Mouse (Mus musculus) G1E (cell line): ENCODE results near the gene Hoxb1. TPM values are rescaled to one million over a fixed set of nuclear protein-coding genes. Genes with fewer than 3 reads are reported as not detected.

Source experiments
- ATAC-seq: 2 replicates; pipeline ENCODE4 v1.8.0; 2016; ENCODE audit warnings: mild to moderate bottlenecking; ENCODE audit not compliant: insufficient number of reproducible peaks, poor library complexity, low FRiP score, severe bottlenecking; ENCODE audit errors: extremely low read depth
- DNase-seq: peaks from one replicate; pipeline ENCODE4 v3.0.0; 2012; ENCODE audit warnings: low spot score
- H3K27me3 ChIP-seq: 2 replicates; pipeline ENCODE4 v1.6.1; 2012; ENCODE audit warnings: mild to moderate bottlenecking, low read length, inconsistent platforms; ENCODE audit not compliant: insufficient read depth
- H3K36me3 ChIP-seq: replicated peaks from 2 replicates; pipeline ENCODE3; 2012; ENCODE audit warnings: mild to moderate bottlenecking, inconsistent platforms
- H3K4me1 ChIP-seq: 2 replicates; pipeline ENCODE4 v1.6.1; 2012; ENCODE audit warnings: low read depth, low read length, inconsistent platforms, mixed read lengths; ENCODE audit not compliant: insufficient read depth
- H3K4me3 ChIP-seq: 2 replicates; pipeline ENCODE4 v1.5.1; 2012; ENCODE audit warnings: low read depth, mild to moderate bottlenecking, inconsistent platforms, low read length, moderate library complexity, mixed read lengths
- H3K9me3 ChIP-seq: replicated peaks from 2 replicates; pipeline ENCODE4 v1.6.1; 2012; ENCODE audit warnings: inconsistent platforms
- CTCF ChIP-seq: IDR thresholded peaks from 2 replicates; pipeline ENCODE4 v1.5.1; 2012; ENCODE audit warnings: low read depth, low read length, inconsistent platforms, mixed read lengths
- GATA1 ChIP-seq: IDR thresholded peaks from 2 replicates; pipeline ENCODE4 v1.6.1; 2012; ENCODE audit warnings: borderline replicate concordance, low read length, inconsistent platforms, mixed read lengths
- GATA2 ChIP-seq: IDR thresholded peaks from 2 replicates; pipeline ENCODE4 v1.6.1; 2012; ENCODE audit warnings: low read depth, low read length, inconsistent platforms, borderline replicate concordance
- POLR2AphosphoS5 ChIP-seq: IDR thresholded peaks from 2 replicates; pipeline ENCODE4 v1.6.1; 2012; ENCODE audit warnings: low read depth, low read length, inconsistent platforms; ENCODE audit not compliant: insufficient replicate concordance
- TAL1 ChIP-seq: conservative IDR thresholded peaks from 2 replicates; pipeline ENCODE4 v1.6.1; 2012; ENCODE audit warnings: low read depth, low read length, inconsistent platforms, mixed read lengths
- polyA plus RNA-seq: library from polyadenylated mRNA; stranded (reverse); fragments of >175 nt; gene quantifications from 2 replicates; pipeline ENCODE4 v1.2.3, GENCODE M21; 2012
- total RNA-seq, 2 experiments: library from RNA; stranded (forward) in 1 of 2; stranded (reverse) in 1 of 2; fragments of 200-1000 nt in 1 of 2; fragments of >200 nt in 1 of 2; fragmentation: Nextera tagmentation in 1 of 2; gene quantifications; 2 replicates each; pipeline ENCODE4 v1.2.3; 2014 to 2017

Gene Hoxb1
- total and polyA plus RNA-seq, 3 experiments, result 0.11 TPM; not detected in 2

- TF ChIP-seq GATA1 (no peak), GATA2 (no peak), POLR2AphosphoS5 (no peak), CTCF (no peak), TAL1 (no peak)
- Histone ChIP-seq H3K27me3 (peaks cover 54% of the 10 kb centered on the region), H3K36me3 (no peaks in the 10 kb centered on the region), H3K9me3 (no peaks in the 10 kb centered on the region), H3K4me1 (no peaks in the 10 kb centered on the region; the same call in 1 of the 2 replicates), H3K4me3 (no peak overlapping the region)
- DNase-seq, result no peak
- no peak for ATAC-seq
Observed at GRCm38 (mm10) chr11:96348988-96349387, 16.6 kb upstream of the Hoxb1 start.

GRCm38 (mm10) chr11:96349491-96350340 lies 15.8 kb upstream of the Hoxb1 start:
- DNase-seq (no peak), ATAC-seq (no peak)
- no peaks in the 10 kb centered on the region for H3K9me3 ChIP-seq
- H3K4me1 ChIP-seq, result no peaks in the 10 kb centered on the region; the same call in 1 of the 2 replicates
- TF ChIP-seq CTCF (no peak), POLR2AphosphoS5 (no peak), GATA1 (no peak), GATA2 (no peak)
- no peaks in the 10 kb centered on the region for H3K36me3 ChIP-seq
- peaks cover 55% of the 10 kb centered on the region for H3K27me3 ChIP-seq
- H3K4me3 ChIP-seq, result no peak overlapping the region

- no peaks in the 10 kb centered on the region; the same call in 1 of the 2 replicates for H3K4me1 ChIP-seq
- no peaks in the 10 kb centered on the region for H3K9me3 ChIP-seq
- no peak for DNase-seq
- H3K4me3 ChIP-seq, result no peak within 1 kb of the TSS
- no peaks in the 10 kb centered on the region for H3K36me3 ChIP-seq
- peaks cover 55% of the 10 kb centered on the region for H3K27me3 ChIP-seq
- no peak for ATAC-seq
- no peak for TF ChIP-seq TAL1
- TF ChIP-seq POLR2AphosphoS5, result no peak
- no peak for TF ChIP-seq GATA1
Observed at GRCm38 (mm10) chr11:96350341-96350624, 15.3 kb upstream of the Hoxb1 start, which contains the start of gene Hoxb2. Gene Hoxb2, plus strand, starts transcription at chr11:96350525.

GRCm38 (mm10) chr11:96350791-96351190 lies 14.8 kb upstream of the Hoxb1 start:
- TF ChIP-seq POLR2AphosphoS5 (no peak), TAL1 (no peak), GATA2 (no peak), CTCF (no peak), GATA1 (no peak)
- Histone ChIP-seq H3K27me3 (peaks cover 52% of the 10 kb centered on the region), H3K4me1 (no peaks in the 10 kb centered on the region; the same call in 1 of the 2 replicates), H3K9me3 (no peaks in the 10 kb centered on the region), H3K4me3 (no peak overlapping the region), H3K36me3 (no peaks in the 10 kb centered on the region)
- DNase-seq, result no peak
- no peak for ATAC-seq

- Histone ChIP-seq H3K4me1 (no peaks in the 10 kb centered on the region; the same call in 1 of the 2 replicates), H3K9me3 (no peaks in the 10 kb centered on the region), H3K4me3 (no peak overlapping the region), H3K36me3 (no peaks in the 10 kb centered on the region), H3K27me3 (peaks cover 51% of the 10 kb centered on the region)
- DNase-seq (no peak), ATAC-seq (no peak)
- no peak for TF ChIP-seq POLR2AphosphoS5
- no peak for TF ChIP-seq GATA1
- no peak for TF ChIP-seq GATA2
- TF ChIP-seq TAL1, result no peak
- TF ChIP-seq CTCF, result no peak
Observed at GRCm38 (mm10) chr11:96351312-96351711, 14.2 kb upstream of the Hoxb1 start.

- H3K9me3 ChIP-seq, result no peaks in the 10 kb centered on the region
- H3K4me3 ChIP-seq, result no peak overlapping the region
- ATAC-seq, result no peak
- H3K4me1 ChIP-seq, result no peaks in the 10 kb centered on the region; the same call in 1 of the 2 replicates
- H3K36me3 ChIP-seq, result no peaks in the 10 kb centered on the region
- no peak for DNase-seq
- no peak for TF ChIP-seq GATA1
- no peak for TF ChIP-seq TAL1
- no peak for TF ChIP-seq POLR2AphosphoS5
- TF ChIP-seq CTCF, result no peak
- TF ChIP-seq GATA2, result no peak
- peaks cover 48% of the 10 kb centered on the region for H3K27me3 ChIP-seq
Observed at GRCm38 (mm10) chr11:96351831-96352230, 13.7 kb upstream of the Hoxb1 start.
